Mouse (Mus musculus) left cerebral cortex, postnatal 25 days (tissue): ENCODE results near the gene Hspbap1. TPM values are rescaled to one million over a fixed set of nuclear protein-coding genes. Genes with fewer than 3 reads are reported as not detected.

Experiments
- DNase-seq, 2 experiments: peaks; one replicate each; pipeline ENCODE4 v3.0.0; 2022; ENCODE audit warnings: low spot score in 2 of 2, mixed read lengths in 1 of 2
- intact Hi-C: fragments of 180-260 bp; cut with DNase I; formaldehyde crosslinking; loops from one replicate; pipeline ENCODE4 v1.15.1; 2025
- total RNA-seq, 2 experiments: library from RNA; stranded (reverse); gene quantifications; 2 replicates each; pipeline ENCODE4 v1.2.3; 2021

Gene Hspbap1
- total RNA-seq, 2 experiments from 2014 or later, result 6.0 to 6.1 TPM

- DNase-seq, result no peak
- intact Hi-C loops, result no loop called here
These were observed 17.0 kb downstream of the Hspbap1 start for GRCm38 (mm10) chr16:35787163-35787562.

- DNase-seq, result no peak
- intact Hi-C loops, result no loop called here
These were observed 17.5 kb downstream of the Hspbap1 start for GRCm38 (mm10) chr16:35787568-35788189.

- intact Hi-C loops, result no loop called here
- DNase-seq, result no peak
These were observed 18.2 kb downstream of the Hspbap1 start for GRCm38 (mm10) chr16:35788330-35788729.

- intact Hi-C loops, result no loop called here
- no peak for DNase-seq
These were observed 21.9 kb downstream of the Hspbap1 start for GRCm38 (mm10) chr16:35791962-35792521.

- no peak for DNase-seq
- intact Hi-C loops, result no loop called here
These were observed 32.0 kb downstream of the Hspbap1 start for GRCm38 (mm10) chr16:35802163-35802562.

- no peak for DNase-seq
- intact Hi-C loops, result no loop called here
These were observed 33.5 kb downstream of the Hspbap1 start for GRCm38 (mm10) chr16:35803723-35804122.

- intact Hi-C loops, result no loop called here
- DNase-seq, result no peak
These were observed 36.9 kb downstream of the Hspbap1 start for GRCm38 (mm10) chr16:35806973-35807662.

- intact Hi-C loops, result no loop called here
- no peak for DNase-seq
These were observed 37.5 kb downstream of the Hspbap1 start for GRCm38 (mm10) chr16:35807663-35807992.

GRCm38 (mm10) chr16:35808838-35809237 is 38.7 kb downstream of the Hspbap1 start:
- intact Hi-C loops, result no loop called here
- DNase-seq, result no peak

- intact Hi-C loops, result no loop called here
These were observed 42.9 kb downstream of the Hspbap1 start for GRCm38 (mm10) chr16:35813119-35813518.

GRCm38 (mm10) chr16:35817255-35818089 is 47.3 kb downstream of the Hspbap1 start:
- intact Hi-C loops, result loop anchor here (1.0 to 5.0 kb wide), 4 partner anchors 50 to 495 kb away; partner anchors contain the start of genes Dirc2 and Sema5b

More at GRCm38 (mm10) chr16:35813119-35813518, 42.9 kb downstream of the Hspbap1 start:
- DNase-seq, result no peak

GRCm38 (mm10) chr16:35829999-35830398 is 59.8 kb downstream of the Hspbap1 start:
- peak in 1 of 2 experiments; percentile 5 for DNase-seq
- intact Hi-C loops, result no loop called here

More at GRCm38 (mm10) chr16:35817255-35818089, 47.3 kb downstream of the Hspbap1 start:
- peak; percentile 75 to 89 for DNase-seq

GRCm38 (mm10) chr16:35832926-35833325 is 62.8 kb downstream of the Hspbap1 start:
- DNase-seq, result no peak
- intact Hi-C loops, result no loop called here

GRCm38 (mm10) chr16:35834653-35835052 is 64.5 kb downstream of the Hspbap1 start:
- DNase-seq, result no peak
- intact Hi-C loops, result no loop called here

- peak in 1 of 2 experiments; percentile 42 for DNase-seq
- intact Hi-C loops, result no loop called here
These were observed 69.5 kb downstream of the Hspbap1 start for GRCm38 (mm10) chr16:35839680-35840079.

GRCm38 (mm10) chr16:35847138-35847537 is 77.0 kb downstream of the Hspbap1 start:
- no peak for DNase-seq
- intact Hi-C loops, result no loop called here

GRCm38 (mm10) chr16:35855846-35856245 is 85.7 kb downstream of the Hspbap1 start:
- DNase-seq, result no peak
- intact Hi-C loops, result no loop called here

- DNase-seq, result no peak
- intact Hi-C loops, result no loop called here
These were observed 86.6 kb downstream of the Hspbap1 start for GRCm38 (mm10) chr16:35856766-35857165.

- DNase-seq, result no peak
- intact Hi-C loops, result no loop called here
These were observed 90.1 kb downstream of the Hspbap1 start for GRCm38 (mm10) chr16:35860236-35860635.

- intact Hi-C loops, result no loop called here
- no peak for DNase-seq
These were observed 91.9 kb downstream of the Hspbap1 start for GRCm38 (mm10) chr16:35862057-35862456.
